Mouse (Mus musculus) lung, postnatal 4 days (tissue): ENCODE data around the gene Tube1.
"Not testable (repeated sequence)": the region's sequence is repeated elsewhere in the genome, so short reads cannot be mapped to it uniquely, and the experiment has no call there.

Experiments
- DNase-seq, 2 experiments: peaks; one replicate each; pipeline ENCODE4 v3.0.0; 2021

Tube1 gene

DNA sequence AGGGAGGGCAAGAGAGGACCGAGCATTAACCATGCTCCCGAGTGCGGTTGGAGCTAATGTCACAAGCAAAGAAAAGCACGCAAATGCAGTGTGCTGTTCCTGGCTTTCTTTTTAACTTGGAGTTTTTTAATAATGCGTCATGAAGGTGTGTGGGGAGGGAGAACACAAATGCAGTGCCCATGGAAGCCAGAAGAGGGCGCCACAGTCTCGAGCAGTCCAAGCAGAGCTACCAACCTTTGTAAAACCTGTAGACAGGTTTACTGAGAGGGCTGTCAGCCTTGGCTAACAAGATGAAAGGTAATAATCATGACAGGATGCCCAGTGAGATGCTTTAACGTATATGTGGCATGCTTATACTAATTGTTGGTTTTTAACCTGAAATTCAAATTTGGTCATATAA lies 36.4 kb downstream of the Tube1 start:
- peak; percentile 60 to 77 for DNase-seq

DNA sequence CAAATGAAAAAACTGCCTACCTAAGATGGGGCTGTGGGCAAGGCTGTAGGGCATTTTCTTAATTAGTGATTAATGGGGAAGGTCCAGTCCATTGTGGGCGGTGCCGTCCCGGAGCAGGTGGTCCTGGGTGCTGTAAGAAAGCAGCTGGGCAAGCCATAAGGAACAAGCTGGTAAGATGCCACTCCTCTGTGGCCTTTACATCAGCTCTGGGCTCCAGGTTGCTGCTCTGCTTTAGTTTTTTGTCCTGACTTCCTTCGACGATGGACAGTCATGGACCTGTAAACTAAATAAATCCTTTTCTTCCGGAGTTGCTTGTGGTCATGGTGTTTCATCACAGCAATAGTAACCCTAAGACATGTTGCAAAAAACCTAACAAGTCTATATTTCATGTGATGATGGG lies 36.9 kb downstream of the Tube1 start:
- DNase-seq, result no peak

DNA sequence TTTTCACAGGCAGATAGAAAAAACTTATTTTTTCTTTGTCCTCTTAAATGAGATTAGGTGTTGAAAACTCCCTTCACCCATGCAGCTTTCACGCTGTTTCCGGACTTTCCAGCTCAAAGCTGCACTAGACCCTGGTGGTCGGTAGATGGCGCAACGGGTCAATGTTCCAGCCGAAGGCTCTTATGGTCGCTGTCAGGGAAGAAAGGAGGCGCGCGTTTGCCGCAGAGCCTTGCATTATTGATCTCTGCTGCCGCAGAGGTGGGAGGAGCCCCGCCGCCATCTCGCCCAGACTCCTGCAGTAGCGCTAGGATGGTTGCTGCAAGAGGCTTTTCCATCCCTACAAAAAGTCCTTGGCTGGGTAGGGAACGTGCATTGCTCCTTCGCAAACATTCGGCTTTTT lies 37.4 kb downstream of the Tube1 start:
- peak; percentile 93 for DNase-seq

DNA sequence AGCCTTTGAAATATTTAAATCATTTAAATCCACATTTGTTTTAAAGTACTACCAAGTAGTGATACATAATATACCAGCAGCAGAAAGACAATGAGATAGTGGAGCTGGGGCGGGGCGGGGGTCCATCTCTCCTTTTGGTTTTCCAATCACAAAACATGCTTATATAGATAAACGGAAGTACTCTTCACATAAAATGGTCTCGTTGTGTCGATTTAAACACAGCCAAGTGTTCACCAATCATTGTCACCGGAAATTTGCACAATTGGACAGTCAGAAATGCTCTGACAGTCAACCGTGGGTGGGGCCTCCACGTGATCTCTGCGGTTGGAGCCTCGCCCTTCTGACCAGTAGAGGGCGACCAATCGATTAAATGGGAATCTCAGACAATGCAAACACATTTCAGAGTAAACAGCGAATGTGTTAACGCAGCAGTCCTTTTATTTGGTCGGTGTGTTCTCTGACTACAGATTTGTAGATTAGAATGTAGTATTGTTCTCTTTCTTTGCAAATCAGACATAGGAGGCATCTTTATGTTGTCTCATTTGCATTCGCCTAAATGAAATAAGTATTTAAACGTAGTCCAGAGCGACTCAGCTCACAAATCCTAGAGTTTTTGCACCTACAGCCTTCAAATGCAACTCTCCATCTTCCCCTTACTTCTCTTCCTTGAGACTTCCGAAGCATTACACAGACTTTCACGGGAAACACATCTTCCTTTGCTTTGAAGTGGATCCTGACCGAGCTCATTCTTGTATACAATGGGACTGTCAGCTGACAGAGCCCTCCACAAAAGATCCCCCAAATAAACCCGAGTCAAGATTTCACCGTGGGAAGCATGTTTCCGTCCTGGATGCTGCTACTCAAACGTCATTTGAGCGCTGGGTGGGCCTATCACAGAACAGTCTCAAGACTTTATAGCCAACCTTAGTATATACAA lies 38.1 kb downstream of the Tube1 start:
- peak; percentile 91 to 93 for DNase-seq

DNA sequence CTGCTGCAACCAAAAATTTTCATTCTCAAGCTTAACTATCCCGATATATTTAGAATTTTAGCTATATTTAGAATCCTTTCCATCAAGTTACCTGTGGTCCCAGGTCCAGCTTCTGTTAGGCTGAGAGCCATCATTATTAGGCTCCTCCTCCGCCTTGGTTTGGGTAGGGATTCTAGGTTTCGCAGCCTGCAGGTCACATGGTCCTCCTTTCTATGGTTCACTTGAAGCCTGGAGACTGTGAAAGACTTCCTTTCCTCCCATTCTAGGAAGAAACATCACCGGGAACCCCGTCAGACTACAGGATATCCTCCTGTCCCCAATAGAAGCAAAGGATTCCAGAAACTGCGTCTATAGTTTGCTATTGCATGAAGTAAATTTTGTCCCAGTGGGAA lies 38.8 kb downstream of the Tube1 start:
- DNase-seq, result no peak

DNA sequence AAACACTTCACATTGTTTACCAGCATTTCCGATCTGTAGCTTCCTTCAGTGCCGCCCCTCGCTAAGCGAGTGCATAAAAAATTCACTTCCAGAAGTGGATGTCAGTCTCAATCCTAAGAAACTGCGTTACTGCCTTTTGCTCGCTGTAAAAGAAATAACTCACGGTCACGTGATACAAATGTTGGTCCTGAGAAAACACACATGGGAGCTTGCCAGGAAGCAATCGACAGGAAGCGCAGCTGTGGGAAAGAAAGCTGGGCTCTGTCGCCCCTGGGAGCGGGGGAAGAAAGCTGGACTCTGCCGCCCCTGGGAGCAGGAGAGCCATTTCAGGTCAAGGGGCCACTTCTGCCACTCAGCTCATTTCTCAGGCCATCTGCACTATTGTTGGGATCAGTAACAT lies 39.3 kb downstream of the Tube1 start:
- peak; percentile 64 to 78 for DNase-seq

DNA sequence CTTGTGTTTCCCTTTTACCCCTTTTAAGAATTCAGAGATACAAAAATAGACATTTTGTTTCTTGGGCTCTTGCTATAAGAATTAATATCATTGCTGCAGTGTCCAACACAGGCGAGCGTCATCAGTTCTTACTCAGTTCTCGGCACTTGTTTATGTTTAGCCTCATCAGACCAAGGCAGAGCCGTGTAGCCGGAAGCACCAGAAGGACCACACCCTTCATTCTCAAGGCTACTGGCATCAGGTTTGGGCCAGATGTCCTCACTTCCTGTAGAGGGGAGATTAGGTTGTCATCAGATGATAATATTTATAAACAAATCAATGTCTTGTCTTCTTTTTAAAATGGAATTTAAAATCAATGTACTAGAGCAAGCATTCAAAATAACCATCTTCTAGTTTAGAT lies 43.2 kb downstream of the Tube1 start:
- peak; percentile 32 to 59 for DNase-seq

DNA sequence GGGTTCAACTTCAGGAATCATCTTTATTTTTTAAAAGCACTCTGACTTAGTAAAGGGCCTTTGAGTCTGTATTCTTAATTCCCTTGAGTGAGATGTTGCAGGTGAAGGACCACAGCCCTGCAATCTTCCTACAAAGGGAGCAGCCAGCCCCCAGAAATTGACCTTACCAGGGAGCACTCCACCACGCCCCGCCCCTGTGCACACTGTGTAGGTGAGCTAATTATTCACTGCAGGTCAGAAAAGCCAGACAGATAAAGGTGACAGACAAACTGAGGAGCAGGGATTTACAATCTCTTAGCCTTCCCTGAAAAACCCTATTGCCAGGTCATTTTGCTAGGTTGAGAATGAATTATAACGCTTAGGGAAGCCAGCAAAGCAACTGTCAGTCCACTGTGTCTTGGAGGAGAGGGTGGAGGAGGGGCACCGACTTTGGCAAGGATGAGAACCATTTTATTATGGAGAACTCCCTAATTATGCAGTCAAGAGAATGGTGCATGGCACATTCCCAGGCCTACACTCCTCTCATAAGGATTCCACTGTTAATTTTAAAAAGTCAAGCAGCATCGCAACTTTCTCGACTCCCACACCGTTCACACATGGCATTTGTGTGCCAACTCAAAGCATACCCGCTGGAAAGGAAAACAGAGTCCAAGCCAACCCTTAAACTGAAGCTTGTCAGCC lies 51.2 kb downstream of the Tube1 start:
- no peak for DNase-seq

DNA sequence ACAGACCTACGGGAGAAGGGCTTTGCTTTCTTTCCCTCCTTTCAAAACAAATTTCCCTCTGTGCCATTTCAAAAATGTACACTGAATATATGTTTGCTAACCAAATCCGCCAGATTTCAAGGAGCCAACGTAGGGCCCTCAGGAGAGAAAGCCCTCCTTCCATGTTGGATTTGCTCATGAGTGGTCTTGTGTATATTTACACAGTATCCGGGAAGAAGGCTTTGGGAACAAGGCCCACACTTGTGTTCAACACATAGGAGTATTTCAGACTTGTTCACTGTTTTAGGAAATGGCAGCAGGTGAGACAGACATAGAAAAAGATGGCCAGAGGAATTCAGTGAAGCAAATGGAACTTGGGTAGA lies 51.8 kb downstream of the Tube1 start:
- DNase-seq, result no peak

DNA sequence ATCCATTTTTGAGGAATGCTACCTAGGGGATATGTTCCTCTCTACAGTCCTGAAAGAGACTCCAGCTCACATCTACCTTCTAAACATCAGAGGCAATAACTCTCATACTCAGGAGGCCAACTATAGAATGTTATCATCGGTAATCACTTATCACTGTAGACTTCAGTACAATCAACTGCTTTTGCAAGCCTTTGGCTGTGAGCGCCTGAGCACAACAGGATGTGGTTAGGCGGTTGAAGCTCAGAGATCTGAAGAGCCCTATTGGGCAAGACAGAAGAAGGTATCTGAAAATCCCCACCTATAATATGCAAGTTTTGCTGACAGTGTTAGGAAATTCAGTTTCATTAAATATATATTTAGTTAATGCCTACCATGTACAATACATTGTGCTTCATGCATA lies 58.9 kb downstream of the Tube1 start:
- no peak for DNase-seq

DNA sequence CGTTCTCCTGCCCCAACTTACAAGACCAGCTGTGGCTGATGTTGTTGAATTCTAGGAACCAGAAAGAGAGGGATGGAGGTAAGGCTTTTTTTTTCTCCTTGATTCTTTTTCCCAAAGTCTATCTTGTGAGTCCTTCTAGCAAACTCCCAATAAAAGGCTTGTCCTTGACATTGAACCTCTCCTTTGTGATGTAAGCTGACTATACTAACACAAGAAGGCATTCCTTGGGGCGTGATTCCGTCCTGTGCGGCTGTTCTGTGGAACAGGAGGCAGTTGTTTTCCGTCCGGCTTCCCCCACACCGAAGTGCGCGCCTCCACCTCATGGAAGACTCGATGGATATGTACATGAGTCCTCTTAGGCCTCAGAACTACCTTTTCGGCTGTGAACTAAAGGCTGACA lies 64.4 kb downstream of the Tube1 start:
- DNase-seq, result not testable (repeated sequence)
